Mouse (Mus musculus): Measurements from ENCODE around the gene Pld2. TPM values are rescaled to one million over a fixed set of nuclear protein-coding genes. Genes with fewer than 3 reads are reported as not detected.

The Pld2 gene
- polyA plus RNA-seq, 1 experiment from 2014 or later: 8.2 TPM

GRCm38 (mm10) chr11:70582196-70582595, 42.3 kb downstream of the Pld2 start:
- Histone ChIP-seq H3K27ac (replicated peaks) (no peak overlapping the region), H3K9me3 (no peaks in the 10 kb centered on the region), H3K4me3 (no peak overlapping the region), H3K27me3 (no peaks in the 10 kb centered on the region), H3K36me3 (no peaks in the 10 kb centered on the region), H3K4me2 (replicated peaks) (no peak overlapping the region), H3K9ac (replicated peaks) (no peak overlapping the region), H3K4me1 (peaks cover 45% of the 10 kb centered on the region)
- ATAC-seq (replicated peaks): no peak
- WGBS: 76% methylated on average over 3 of the region's 3 CpGs

- Histone ChIP-seq H3K4me1 (peaks cover 35% of the 10 kb centered on the region), H3K27ac (replicated peaks) (peak overlapping the region; percentile 54; the same call in 1 of the 2 replicates), H3K36me3 (no peaks in the 10 kb centered on the region), H3K4me2 (replicated peaks) (no peak overlapping the region), H3K9ac (replicated peaks) (no peak overlapping the region), H3K4me3 (no peak overlapping the region), H3K27me3 (no peaks in the 10 kb centered on the region), H3K9me3 (no peaks in the 10 kb centered on the region)
- 75% methylated on average over 6 of the region's 6 CpGs for WGBS
- no peak for ATAC-seq (replicated peaks)
These were observed 43.3 kb downstream of the Pld2 start for GRCm38 (mm10) chr11:70583022-70583714.

- H3K27ac ChIP-seq (replicated peaks): peak overlapping the region; percentile 54; the same call in 1 of the 2 replicates
- peaks cover 30% of the 10 kb centered on the region for H3K4me1 ChIP-seq
- no peaks in the 10 kb centered on the region for H3K9me3 ChIP-seq
- H3K4me2 ChIP-seq (replicated peaks): no peak overlapping the region
- H3K36me3 ChIP-seq: no peaks in the 10 kb centered on the region
- ATAC-seq (replicated peaks): no peak
- 90% methylated on average over 7 of the region's 7 CpGs for WGBS
- H3K27me3 ChIP-seq: no peaks in the 10 kb centered on the region
- H3K9ac ChIP-seq (replicated peaks): no peak overlapping the region
- H3K4me3 ChIP-seq: no peak overlapping the region
These were observed 43.9 kb downstream of the Pld2 start for GRCm38 (mm10) chr11:70583775-70584174.

GRCm38 (mm10) chr11:70585457-70585856, 45.6 kb downstream of the Pld2 start:
- no peak overlapping the region for H3K4me2 ChIP-seq (replicated peaks)
- H3K9ac ChIP-seq (replicated peaks): no peak overlapping the region
- no peak for ATAC-seq (replicated peaks)
- 37% methylated on average over 7 of the region's 7 CpGs for WGBS
- no peaks in the 10 kb centered on the region for H3K9me3 ChIP-seq
- peaks cover 19% of the 10 kb centered on the region for H3K4me1 ChIP-seq
- no peaks in the 10 kb centered on the region for H3K27me3 ChIP-seq
- H3K4me3 ChIP-seq: no peak overlapping the region
- H3K36me3 ChIP-seq: no peaks in the 10 kb centered on the region
- H3K27ac ChIP-seq (replicated peaks): peak overlapping the region; percentile 2; the same call in 1 of the 2 replicates

- Histone ChIP-seq H3K36me3 (no peaks in the 10 kb centered on the region), H3K27ac (replicated peaks) (no peak overlapping the region), H3K27me3 (no peaks in the 10 kb centered on the region), H3K4me3 (no peak overlapping the region), H3K4me2 (replicated peaks) (no peak overlapping the region), H3K9me3 (no peaks in the 10 kb centered on the region), H3K9ac (replicated peaks) (no peak overlapping the region), H3K4me1 (peaks cover 19% of the 10 kb centered on the region)
- WGBS: 90% methylated on average over 3 of the region's 3 CpGs
- ATAC-seq (replicated peaks): no peak
These were observed 46.4 kb downstream of the Pld2 start for GRCm38 (mm10) chr11:70586261-70586660.

- H3K27ac ChIP-seq (replicated peaks): no peak overlapping the region
These were observed 47.1 kb downstream of the Pld2 start for GRCm38 (mm10) chr11:70586954-70587353.

GRCm38 (mm10) chr11:70591733-70592132, 51.9 kb downstream of the Pld2 start:
- Histone ChIP-seq H3K4me1 (peaks cover 8% of the 10 kb centered on the region), H3K9me3 (no peaks in the 10 kb centered on the region), H3K4me3 (no peak overlapping the region), H3K27ac (replicated peaks) (no peak overlapping the region), H3K9ac (replicated peaks) (no peak overlapping the region), H3K36me3 (no peaks in the 10 kb centered on the region), H3K4me2 (replicated peaks) (no peak overlapping the region), H3K27me3 (no peaks in the 10 kb centered on the region)
- WGBS: 80% methylated on average over 1 of the region's 1 CpGs
- ATAC-seq (replicated peaks): no peak

More at GRCm38 (mm10) chr11:70586954-70587353, 47.1 kb downstream of the Pld2 start:
- H3K9me3 ChIP-seq: no peaks in the 10 kb centered on the region
- peaks cover 19% of the 10 kb centered on the region for H3K4me1 ChIP-seq
- no peak overlapping the region for H3K4me3 ChIP-seq
- ATAC-seq (replicated peaks): no peak
- H3K9ac ChIP-seq (replicated peaks): no peak overlapping the region
- H3K4me2 ChIP-seq (replicated peaks): no peak overlapping the region
- no peaks in the 10 kb centered on the region for H3K27me3 ChIP-seq
- H3K36me3 ChIP-seq: no peaks in the 10 kb centered on the region
- WGBS: 73% methylated on average over 5 of the region's 5 CpGs

GRCm38 (mm10) chr11:70594253-70594989, 54.6 kb downstream of the Pld2 start:
- Histone ChIP-seq H3K4me1 (peaks cover 10% of the 10 kb centered on the region), H3K4me2 (replicated peaks) (no peak overlapping the region), H3K9me3 (no peaks in the 10 kb centered on the region), H3K27me3 (no peaks in the 10 kb centered on the region), H3K4me3 (no peak overlapping the region), H3K36me3 (peaks cover 13% of the 10 kb centered on the region; the same call in 1 of the 2 replicates), H3K9ac (replicated peaks) (no peak overlapping the region), H3K27ac (replicated peaks) (no peak overlapping the region)
- WGBS: 90% methylated on average over 15 of the region's 15 CpGs
- ATAC-seq (replicated peaks): no peak

- H3K4me2 ChIP-seq (replicated peaks): no peak overlapping the region
- H3K9ac ChIP-seq (replicated peaks): no peak overlapping the region
- H3K4me3 ChIP-seq: no peak overlapping the region
- H3K27me3 ChIP-seq: no peaks in the 10 kb centered on the region
- peaks cover 10% of the 10 kb centered on the region for H3K4me1 ChIP-seq
- no peak overlapping the region; the same call in 1 of the 2 replicates for H3K27ac ChIP-seq (replicated peaks)
- no peaks in the 10 kb centered on the region for H3K9me3 ChIP-seq
- H3K36me3 ChIP-seq: peaks cover 16% of the 10 kb centered on the region; the same call in 1 of the 2 replicates
- no peak for ATAC-seq (replicated peaks)
- 83% methylated on average over 2 of the region's 2 CpGs for WGBS
These were observed 55.8 kb downstream of the Pld2 start for GRCm38 (mm10) chr11:70595638-70596037.

GRCm38 (mm10) chr11:70596094-70596493, 56.2 kb downstream of the Pld2 start:
- Histone ChIP-seq H3K4me1 (peaks cover 10% of the 10 kb centered on the region), H3K27ac (replicated peaks) (peak overlapping the region; percentile 46), H3K4me3 (no peak overlapping the region), H3K9me3 (no peaks in the 10 kb centered on the region), H3K27me3 (no peaks in the 10 kb centered on the region), H3K36me3 (peaks cover 16% of the 10 kb centered on the region; the same call in 1 of the 2 replicates), H3K9ac (replicated peaks) (no peak overlapping the region), H3K4me2 (replicated peaks) (no peak overlapping the region)
- 29% methylated on average over 4 of the region's 4 CpGs for WGBS
- ATAC-seq (replicated peaks): no peak

- Histone ChIP-seq H3K9ac (replicated peaks) (no peak overlapping the region), H3K27ac (replicated peaks) (no peak overlapping the region), H3K36me3 (peaks cover 26% of the 10 kb centered on the region), H3K4me1 (peaks cover 10% of the 10 kb centered on the region), H3K4me2 (replicated peaks) (no peak overlapping the region), H3K4me3 (no peak overlapping the region), H3K9me3 (no peaks in the 10 kb centered on the region), H3K27me3 (no peaks in the 10 kb centered on the region)
- WGBS: 82% methylated on average over 6 of the region's 6 CpGs
- ATAC-seq (replicated peaks): no peak
These were observed 57.4 kb downstream of the Pld2 start for GRCm38 (mm10) chr11:70597301-70597700.

GRCm38 (mm10) chr11:70598451-70598953, 58.6 kb downstream of the Pld2 start:
- Histone ChIP-seq H3K9ac (replicated peaks) (no peak overlapping the region), H3K36me3 (peaks cover 26% of the 10 kb centered on the region)

More at GRCm38 (mm10) chr11:70598451-70598953, 58.6 kb downstream of the Pld2 start:
- Histone ChIP-seq H3K4me1 (peaks cover 10% of the 10 kb centered on the region), H3K27me3 (no peaks in the 10 kb centered on the region), H3K4me3 (no peak overlapping the region), H3K27ac (replicated peaks) (no peak overlapping the region), H3K4me2 (replicated peaks) (no peak overlapping the region), H3K9me3 (no peaks in the 10 kb centered on the region)
- 94% methylated on average over 9 of the region's 9 CpGs for WGBS
- ATAC-seq (replicated peaks): no peak
